Mouse (Mus musculus): ENCODE data around the gene Hoxd10. TPM values are rescaled to one million over a fixed set of nuclear protein-coding genes. Genes with fewer than 3 reads are reported as not detected.
A peak's percentile ranks its signal among the peaks of the same experiment; 100 is the strongest.

Hoxd10 gene
- polyA plus RNA-seq, 1 experiment from 2014 or later: not detected

GRCm38 (mm10) chr2:74731055-74731454 is 39.3 kb downstream of the Hoxd10 start:
- H3K27me3 ChIP-seq (replicated peaks; ENCODE audit: control insufficient read depth, insufficient read depth, low read length): peaks cover 35% of the 10 kb centered on the region
- H3K4me1 ChIP-seq (ENCODE audit: control insufficient read depth, insufficient read depth, low read depth, low read length): peaks cover 2% of the 10 kb centered on the region
- peak overlapping the region; percentile 67 for H3K4me2 ChIP-seq (ENCODE audit: low read length)
- no peak for ATAC-seq
- no peaks in the 10 kb centered on the region for H3K9me3 ChIP-seq (ENCODE audit: control insufficient read depth, low read length)
- no peak overlapping the region for H3K9ac ChIP-seq (ENCODE audit: low read depth, low read length)
- H3K4me3 ChIP-seq (ENCODE audit: low read length): peak overlapping the region; percentile 17; the same call in 1 of the 2 replicates
- H3K27ac ChIP-seq (ENCODE audit: low read depth, low read length): peak overlapping the region; percentile 9
- no peaks in the 10 kb centered on the region for H3K36me3 ChIP-seq (ENCODE audit: control insufficient read depth, insufficient read depth, low read length)

- 7% methylated on average over 9 of the region's 9 CpGs for WGBS
- Histone ChIP-seq H3K4me2 (ENCODE audit: low read length) (peak overlapping the region; percentile 67), H3K27me3 (replicated peaks; ENCODE audit: control insufficient read depth, insufficient read depth, low read length) (peaks cover 33% of the 10 kb centered on the region), H3K9me3 (ENCODE audit: control insufficient read depth, low read length) (no peaks in the 10 kb centered on the region), H3K4me1 (ENCODE audit: control insufficient read depth, insufficient read depth, low read depth, low read length) (no peaks in the 10 kb centered on the region; the same call in 1 of the 2 replicates), H3K36me3 (ENCODE audit: control insufficient read depth, insufficient read depth, low read length) (no peaks in the 10 kb centered on the region), H3K9ac (ENCODE audit: low read depth, low read length) (peak overlapping the region; percentile 63), H3K4me3 (ENCODE audit: low read length) (peak overlapping the region; percentile 42), H3K27ac (ENCODE audit: low read depth, low read length) (peak overlapping the region; percentile 83)
- no peak for ATAC-seq
These were observed 40.2 kb downstream of the Hoxd10 start for GRCm38 (mm10) chr2:74731799-74732512.

DNA sequence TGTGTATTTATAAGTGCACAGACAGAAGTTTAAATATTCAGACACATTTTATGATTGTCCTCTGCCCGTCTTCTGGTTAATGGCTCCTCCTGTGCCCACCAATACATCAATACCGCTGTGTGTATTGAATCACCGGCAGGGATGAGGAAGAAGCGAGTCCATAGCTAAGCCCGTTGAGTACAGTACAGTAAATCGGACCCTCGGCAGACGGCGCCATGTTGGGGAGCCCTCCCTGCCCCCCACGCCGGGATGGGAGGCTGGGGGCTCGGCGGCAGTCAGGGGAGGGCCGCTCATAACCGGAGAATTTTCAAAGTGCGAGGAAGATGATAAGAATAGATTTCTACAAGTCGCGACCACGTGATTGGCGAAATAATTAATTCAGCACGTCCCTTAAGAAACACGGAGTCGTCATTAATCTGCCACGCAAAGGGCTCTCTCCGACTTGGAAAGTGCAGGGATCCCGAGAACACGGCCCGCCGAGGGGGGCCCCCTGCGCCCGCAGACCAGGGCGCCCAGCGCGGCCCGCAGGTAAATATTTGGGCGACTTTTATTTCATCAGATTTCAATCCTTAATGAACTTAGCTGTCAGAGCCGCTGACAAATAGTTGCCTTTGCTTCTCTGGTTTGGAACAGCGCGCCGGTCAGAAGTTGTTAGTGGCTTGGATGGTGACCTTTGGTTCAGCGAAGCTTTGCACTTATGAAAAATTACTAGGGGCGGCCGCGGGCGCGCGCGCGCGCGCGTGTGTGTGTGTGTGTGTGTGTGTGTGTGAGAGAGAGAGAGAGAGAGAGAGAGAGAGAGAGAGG is 41.0 kb downstream of the Hoxd10 start:
- 2% methylated on average over 52 of the region's 52 CpGs for WGBS
- Histone ChIP-seq H3K4me2 (ENCODE audit: low read length) (peak overlapping the region; percentile 67), H3K27ac (ENCODE audit: low read depth, low read length) (peak overlapping the region; percentile 83), H3K36me3 (ENCODE audit: control insufficient read depth, insufficient read depth, low read length) (no peaks in the 10 kb centered on the region), H3K27me3 (replicated peaks; ENCODE audit: control insufficient read depth, insufficient read depth, low read length) (peaks cover 33% of the 10 kb centered on the region), H3K4me3 (ENCODE audit: low read length) (peak overlapping the region; percentile 42), H3K4me1 (ENCODE audit: control insufficient read depth, insufficient read depth, low read depth, low read length) (no peaks in the 10 kb centered on the region; the same call in 1 of the 2 replicates), H3K9me3 (ENCODE audit: control insufficient read depth, low read length) (no peaks in the 10 kb centered on the region), H3K9ac (ENCODE audit: low read depth, low read length) (peak overlapping the region; percentile 63)
- ATAC-seq: no peak

- Histone ChIP-seq H3K27me3 (replicated peaks; ENCODE audit: control insufficient read depth, insufficient read depth, low read length) (peaks cover 36% of the 10 kb centered on the region), H3K36me3 (ENCODE audit: control insufficient read depth, insufficient read depth, low read length) (no peaks in the 10 kb centered on the region), H3K4me2 (ENCODE audit: low read length) (peak overlapping the region; percentile 67), H3K4me1 (ENCODE audit: control insufficient read depth, insufficient read depth, low read depth, low read length) (no peaks in the 10 kb centered on the region; the same call in 1 of the 2 replicates), H3K9ac (ENCODE audit: low read depth, low read length) (peak overlapping the region; percentile 63; the same call in 1 of the 2 replicates), H3K4me3 (ENCODE audit: low read length) (peak overlapping the region; percentile 42), H3K27ac (ENCODE audit: low read depth, low read length) (peak overlapping the region; percentile 83), H3K9me3 (ENCODE audit: control insufficient read depth, low read length) (no peaks in the 10 kb centered on the region)
- no peak for ATAC-seq
- under 1% methylated on average over 16 of the region's 16 CpGs for WGBS
These were observed 41.6 kb downstream of the Hoxd10 start for GRCm38 (mm10) chr2:74733317-74733661.

- Histone ChIP-seq H3K27me3 (replicated peaks; ENCODE audit: control insufficient read depth, insufficient read depth, low read length) (peaks cover 31% of the 10 kb centered on the region), H3K36me3 (ENCODE audit: control insufficient read depth, insufficient read depth, low read length) (no peaks in the 10 kb centered on the region), H3K4me1 (ENCODE audit: control insufficient read depth, insufficient read depth, low read depth, low read length) (no peaks in the 10 kb centered on the region; the same call in 1 of the 2 replicates), H3K9ac (ENCODE audit: low read depth, low read length) (peak overlapping the region; percentile 63; the same call in 1 of the 2 replicates), H3K4me2 (ENCODE audit: low read length) (peak overlapping the region; percentile 67), H3K27ac (ENCODE audit: low read depth, low read length) (peak overlapping the region; percentile 83), H3K4me3 (ENCODE audit: low read length) (peak overlapping the region; percentile 42), H3K9me3 (ENCODE audit: control insufficient read depth, low read length) (no peaks in the 10 kb centered on the region)
- WGBS: 3% methylated on average over 6 of the region's 6 CpGs
- no peak for ATAC-seq
These were observed 42.0 kb downstream of the Hoxd10 start for GRCm38 (mm10) chr2:74733765-74734164.

DNA sequence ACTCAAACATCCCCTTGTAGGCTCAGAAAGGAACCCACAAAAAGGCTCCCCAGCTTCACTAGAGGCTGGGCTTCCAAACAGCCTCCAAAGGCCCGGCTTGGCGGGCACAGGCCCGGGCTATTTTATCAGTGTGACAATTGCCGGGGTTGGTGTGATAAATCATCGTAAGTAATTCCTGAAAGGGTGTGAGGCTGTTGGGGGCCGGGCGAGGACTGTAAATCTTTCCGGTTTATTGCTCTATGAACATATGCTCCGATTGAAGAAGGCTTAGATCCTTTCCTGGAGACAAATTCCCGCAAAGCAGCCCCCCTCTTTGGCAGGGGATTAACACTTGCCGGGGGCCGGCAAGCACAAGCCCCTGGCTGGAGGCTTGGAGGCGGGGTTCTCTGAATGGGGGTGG is 42.7 kb downstream of the Hoxd10 start:
- 4% methylated on average over 13 of the region's 13 CpGs for WGBS
- Histone ChIP-seq H3K9ac (ENCODE audit: low read depth, low read length) (peak overlapping the region; percentile 66), H3K9me3 (ENCODE audit: control insufficient read depth, low read length) (no peaks in the 10 kb centered on the region), H3K27ac (ENCODE audit: low read depth, low read length) (peak overlapping the region; percentile 83), H3K4me1 (ENCODE audit: control insufficient read depth, insufficient read depth, low read depth, low read length) (no peaks in the 10 kb centered on the region; the same call in 1 of the 2 replicates), H3K36me3 (ENCODE audit: control insufficient read depth, insufficient read depth, low read length) (no peaks in the 10 kb centered on the region), H3K27me3 (replicated peaks; ENCODE audit: control insufficient read depth, insufficient read depth, low read length) (peaks cover 32% of the 10 kb centered on the region), H3K4me2 (ENCODE audit: low read length) (peak overlapping the region; percentile 67), H3K4me3 (ENCODE audit: low read length) (peak overlapping the region; percentile 42)
- ATAC-seq: peak; percentile 25; the same call in 1 of the 2 replicates

- Histone ChIP-seq H3K4me2 (ENCODE audit: low read length) (peak overlapping the region; percentile 67), H3K9ac (ENCODE audit: low read depth, low read length) (peak overlapping the region; percentile 66)
These were observed 43.5 kb downstream of the Hoxd10 start for GRCm38 (mm10) chr2:74734996-74735811.

GRCm38 (mm10) chr2:74735851-74736687 is 44.3 kb downstream of the Hoxd10 start:
- Histone ChIP-seq H3K9ac (ENCODE audit: low read depth, low read length) (peak overlapping the region; percentile 66), H3K4me2 (ENCODE audit: low read length) (peak overlapping the region; percentile 67), H3K36me3 (ENCODE audit: control insufficient read depth, insufficient read depth, low read length) (no peaks in the 10 kb centered on the region), H3K4me3 (ENCODE audit: low read length) (peak overlapping the region; percentile 42), H3K27me3 (replicated peaks; ENCODE audit: control insufficient read depth, insufficient read depth, low read length) (peaks cover 31% of the 10 kb centered on the region), H3K9me3 (ENCODE audit: control insufficient read depth, low read length) (no peaks in the 10 kb centered on the region), H3K4me1 (ENCODE audit: control insufficient read depth, insufficient read depth, low read depth, low read length) (no peaks in the 10 kb centered on the region; the same call in 1 of the 2 replicates), H3K27ac (ENCODE audit: low read depth, low read length) (peak overlapping the region; percentile 83)
- ATAC-seq: peak; percentile 25; the same call in 1 of the 2 replicates
- under 1% methylated on average over 40 of the region's 42 CpGs for WGBS

More at GRCm38 (mm10) chr2:74734996-74735811, 43.5 kb downstream of the Hoxd10 start:
- Histone ChIP-seq H3K27ac (ENCODE audit: low read depth, low read length) (peak overlapping the region; percentile 83), H3K4me1 (ENCODE audit: control insufficient read depth, insufficient read depth, low read depth, low read length) (no peaks in the 10 kb centered on the region; the same call in 1 of the 2 replicates), H3K27me3 (replicated peaks; ENCODE audit: control insufficient read depth, insufficient read depth, low read length) (peaks cover 31% of the 10 kb centered on the region), H3K4me3 (ENCODE audit: low read length) (peak overlapping the region; percentile 42), H3K9me3 (ENCODE audit: control insufficient read depth, low read length) (no peaks in the 10 kb centered on the region), H3K36me3 (ENCODE audit: control insufficient read depth, insufficient read depth, low read length) (no peaks in the 10 kb centered on the region)
- 7% methylated on average over 27 of the region's 27 CpGs for WGBS
- ATAC-seq: no peak
